Mouse (Mus musculus) spleen, embryonic (tissue): ENCODE measurements around the gene Ighmbp2.

Experiments used
- CTCF ChIA-PET: fragments of 350-600 bp; sonication (Branson Sonifier 250); formaldehyde crosslinking; loops from one replicate; lab custom pipeline; 2022; lab: Charles Lee

Gene Ighmbp2

DNA sequence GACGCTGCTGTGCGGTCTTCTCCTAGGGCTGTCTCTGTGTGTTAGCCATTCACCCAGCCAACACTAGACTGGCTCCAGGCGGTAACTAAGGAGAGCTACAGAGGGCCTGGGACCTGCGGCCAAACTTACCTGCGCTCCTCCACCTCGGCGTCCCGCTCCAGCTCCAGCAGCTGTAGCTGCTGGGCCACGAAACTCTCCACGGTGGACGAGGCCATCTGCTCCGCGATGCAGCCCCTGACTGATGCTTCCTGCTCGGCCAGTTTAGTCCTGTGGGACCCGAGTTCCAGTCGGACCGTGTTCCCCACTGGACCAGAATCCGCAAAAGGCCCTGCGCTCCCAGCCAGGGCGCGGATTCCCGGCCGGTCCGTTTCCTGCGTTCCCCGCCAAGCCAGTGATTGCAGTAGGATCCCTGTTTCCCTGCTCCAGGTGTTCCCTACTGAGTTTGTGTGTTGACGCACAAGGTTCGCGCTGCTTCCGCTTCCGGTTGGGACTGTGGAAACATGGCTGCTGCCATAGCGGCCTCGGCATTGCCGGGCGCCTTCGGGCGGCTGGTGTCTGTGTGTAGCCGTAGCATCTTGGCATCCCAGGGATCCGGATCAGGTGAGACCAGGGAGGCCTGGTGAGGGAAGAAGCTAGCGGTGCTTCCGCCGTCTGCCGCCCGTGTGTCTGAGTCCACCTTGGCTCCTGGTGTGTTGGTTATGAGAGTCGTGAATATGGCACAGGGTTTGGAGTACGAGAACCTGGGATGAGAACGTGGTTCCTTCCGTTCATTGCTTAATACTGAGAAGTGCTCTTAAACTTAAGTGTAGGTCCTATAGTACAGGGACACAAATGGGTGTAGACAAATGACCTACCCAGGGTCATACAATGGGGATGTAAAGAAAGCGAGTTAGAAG is at the start of gene Ighmbp2, which contains the start of gene Mrpl21:
TSS of gene Ighmbp2 (minus strand) at position 446 of the 896 bp plus-strand sequence.
TSS of gene Mrpl21 (plus strand) at position 330 of the 896 bp plus-strand sequence.
- CTCF ChIA-PET: no interaction called here

DNA sequence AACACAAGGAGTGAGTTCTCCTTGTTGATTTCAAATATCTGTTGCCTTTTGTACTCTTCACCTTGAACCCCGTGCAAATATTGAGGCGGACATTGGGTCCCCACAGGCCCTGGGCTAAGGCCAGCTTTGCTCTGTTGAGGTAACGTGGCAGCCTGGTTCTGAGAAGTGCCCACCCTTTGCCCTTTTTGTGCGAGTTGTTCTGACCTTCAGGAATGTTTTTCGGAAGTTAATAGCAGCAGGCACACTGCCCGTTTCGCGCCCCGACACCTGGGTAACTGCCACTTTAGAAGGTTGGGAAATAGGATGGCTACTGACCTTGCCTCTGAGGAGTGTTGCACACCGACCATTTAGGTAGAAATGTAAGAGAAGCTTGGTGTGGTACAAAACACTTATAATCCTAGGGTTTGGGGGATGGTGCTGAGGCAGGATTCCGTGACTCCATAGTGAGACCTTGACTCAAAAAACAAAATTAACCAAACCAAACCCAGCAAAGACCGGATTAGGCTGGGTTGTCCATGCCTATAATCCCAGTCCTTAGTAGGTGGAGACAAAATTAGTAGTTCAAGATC is 43.7 kb upstream of the Ighmbp2 start:
- CTCF ChIA-PET: no interaction called here

DNA sequence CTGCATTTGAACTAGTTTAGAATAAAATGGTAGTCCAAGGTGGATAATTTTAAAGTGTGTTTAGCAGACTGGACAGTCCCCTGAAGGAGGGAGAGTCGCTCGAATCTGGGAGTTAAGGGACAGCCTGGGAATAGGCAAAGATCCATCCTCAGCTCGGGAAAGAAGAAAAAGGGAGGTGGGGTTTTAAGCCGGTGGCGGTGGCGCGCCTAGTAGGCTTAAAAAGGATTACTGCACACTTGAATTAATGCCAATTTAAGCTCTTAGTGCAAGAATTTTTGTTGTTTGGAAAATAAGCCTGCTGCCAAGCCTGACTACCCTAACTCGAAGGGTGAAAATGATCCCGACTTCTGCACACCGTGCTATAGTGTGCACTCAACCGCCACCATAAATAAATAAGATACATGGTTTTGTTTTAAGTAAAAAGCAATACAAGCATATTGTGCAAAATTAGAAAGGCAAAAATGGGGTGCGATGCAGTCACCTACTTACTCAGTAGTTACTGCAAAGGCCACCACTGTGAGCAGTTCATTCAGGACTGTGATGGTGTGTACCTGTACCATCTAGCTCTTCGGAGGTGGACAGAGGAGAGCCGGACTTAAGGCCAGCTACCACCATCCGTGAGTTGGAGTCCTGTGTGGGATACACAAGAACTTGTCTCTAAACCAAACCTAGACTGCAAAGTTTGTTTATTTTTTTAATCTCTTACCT is 43.1 kb upstream of the Ighmbp2 start:
- CTCF ChIA-PET: interaction anchor here (0.7 kb wide), 1 partner anchor 47 kb away, joined by 9 read pairs; no protein-coding TSS in a partner anchor

DNA sequence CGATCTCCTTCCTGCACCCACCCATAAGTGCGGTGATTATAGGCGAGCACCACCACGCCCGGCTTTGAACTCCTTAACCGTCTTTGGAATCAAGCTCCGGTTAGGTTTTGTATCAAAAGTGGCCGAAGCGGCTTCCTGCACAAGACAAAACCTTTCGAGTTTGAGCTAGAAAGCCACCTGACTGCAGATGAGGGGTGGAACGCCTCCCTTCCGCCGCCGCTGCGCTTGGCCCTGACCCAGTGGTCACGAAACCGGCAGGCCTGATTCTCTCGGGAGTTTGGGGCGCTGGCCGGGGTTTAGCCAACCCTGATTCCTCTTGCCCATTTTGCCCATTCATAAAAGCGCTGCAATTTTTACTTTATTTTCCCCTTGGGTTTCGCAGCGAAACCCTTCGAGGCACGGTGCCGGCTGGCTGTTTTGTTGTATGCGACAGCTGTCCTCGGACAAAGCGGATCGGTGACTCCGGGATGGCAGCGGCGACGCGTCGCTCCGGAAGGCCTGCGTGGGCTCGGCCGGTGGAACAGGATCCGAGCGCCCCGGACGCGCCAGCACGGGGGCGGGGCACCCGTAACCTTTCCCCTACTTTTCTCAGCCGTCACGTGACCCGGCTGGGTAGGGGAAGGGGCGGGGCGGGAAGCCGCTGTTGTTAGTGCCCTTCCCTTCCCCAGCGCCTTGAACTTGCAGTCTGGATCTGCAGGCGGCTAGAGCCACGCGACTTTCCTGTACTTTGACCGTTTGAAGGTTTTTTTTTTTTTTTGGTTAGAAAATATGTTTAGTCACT is 42.3 kb upstream of the Ighmbp2 start:
- CTCF ChIA-PET: interaction anchor here (0.7 to 1.2 kb wide), 2 partner anchors 9 to 48 kb away, joined by 3 to 9 read pairs; no protein-coding TSS in a partner anchor

DNA sequence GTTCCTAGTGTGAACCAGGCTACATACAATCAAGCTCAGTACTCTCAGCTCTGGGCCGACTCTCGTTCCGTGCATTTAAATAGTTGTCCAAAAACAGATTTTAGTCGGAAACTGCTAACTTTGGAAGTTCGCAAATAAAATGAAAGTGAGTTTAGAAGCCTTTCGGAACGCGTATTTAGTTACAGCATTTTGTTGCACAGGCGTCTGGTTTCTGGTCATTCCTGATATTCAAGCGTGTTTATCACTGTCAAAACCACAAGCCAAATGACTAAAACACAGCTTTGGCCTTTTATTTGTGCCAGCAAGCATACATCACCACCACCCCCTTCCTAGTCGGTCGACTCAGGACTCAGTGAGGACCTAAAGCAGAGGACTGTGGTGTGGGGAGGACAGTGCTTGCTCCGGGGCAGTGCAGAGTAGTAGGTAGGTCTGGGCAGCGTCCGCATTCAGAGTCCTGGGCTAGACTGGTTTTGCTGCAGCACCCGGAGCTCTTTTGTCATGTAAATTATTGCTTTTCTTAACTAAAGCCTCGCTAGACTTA is 41.5 kb upstream of the Ighmbp2 start:
- CTCF ChIA-PET: interaction anchor here (0.6 to 1.2 kb wide), 2 partner anchors 10 to 619 kb away, joined by 3 read pairs; no protein-coding TSS in a partner anchor

DNA sequence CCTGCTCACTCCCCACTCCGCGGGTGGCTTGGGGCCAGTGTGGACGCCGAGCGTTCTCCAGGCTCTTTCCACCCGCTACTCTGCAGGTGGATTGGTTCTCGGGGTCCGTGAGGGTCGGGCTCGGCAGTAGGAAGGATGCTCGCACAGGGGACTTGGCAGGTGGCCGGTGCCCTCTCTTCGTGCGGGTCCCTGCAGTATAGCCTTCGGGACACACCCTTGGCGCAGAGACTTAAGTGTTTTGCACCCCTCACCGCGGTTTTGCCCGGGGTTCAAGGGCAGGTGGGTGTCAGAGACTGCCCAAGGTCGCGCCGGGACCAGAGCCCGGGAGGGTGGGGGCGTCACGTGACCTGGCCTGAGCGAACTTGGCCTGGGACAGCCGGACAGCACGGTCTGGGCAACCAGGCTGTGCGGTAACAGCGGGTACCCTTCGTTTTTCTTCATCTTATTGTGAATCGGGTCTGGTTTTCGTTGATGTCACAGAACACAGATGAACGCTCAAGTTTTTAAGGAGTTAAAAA is 41.0 kb upstream of the Ighmbp2 start:
- CTCF ChIA-PET: interaction anchor here (0.6 to 1.2 kb wide), 2 partner anchors 11 to 619 kb away, joined by 3 read pairs; no protein-coding TSS in a partner anchor

DNA sequence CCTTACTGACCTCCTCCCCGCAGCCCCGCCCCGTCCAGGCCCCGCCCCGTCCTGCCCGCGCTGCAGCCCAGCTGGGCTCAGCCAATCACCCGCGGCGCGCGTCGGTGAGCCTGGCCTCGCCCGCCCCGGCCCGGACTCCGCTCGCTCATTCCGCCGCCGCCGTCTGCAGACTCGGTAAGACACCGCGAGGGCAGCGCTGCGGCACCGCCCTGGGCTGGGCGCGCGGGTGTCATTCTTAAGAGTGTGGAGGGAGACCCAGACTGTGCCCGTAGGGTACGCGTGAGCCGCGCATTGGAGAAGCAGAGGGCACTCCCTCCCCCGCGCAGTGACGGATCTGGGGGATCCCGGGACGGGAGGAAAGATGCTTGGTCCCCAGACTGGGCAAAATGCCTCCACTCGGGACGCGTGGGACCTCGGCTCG is 40.4 kb upstream of the Ighmbp2 start:
- CTCF ChIA-PET: interaction anchor here (1.4 kb wide), 1 partner anchor 127 kb away, joined by 3 read pairs; no protein-coding TSS in a partner anchor

DNA sequence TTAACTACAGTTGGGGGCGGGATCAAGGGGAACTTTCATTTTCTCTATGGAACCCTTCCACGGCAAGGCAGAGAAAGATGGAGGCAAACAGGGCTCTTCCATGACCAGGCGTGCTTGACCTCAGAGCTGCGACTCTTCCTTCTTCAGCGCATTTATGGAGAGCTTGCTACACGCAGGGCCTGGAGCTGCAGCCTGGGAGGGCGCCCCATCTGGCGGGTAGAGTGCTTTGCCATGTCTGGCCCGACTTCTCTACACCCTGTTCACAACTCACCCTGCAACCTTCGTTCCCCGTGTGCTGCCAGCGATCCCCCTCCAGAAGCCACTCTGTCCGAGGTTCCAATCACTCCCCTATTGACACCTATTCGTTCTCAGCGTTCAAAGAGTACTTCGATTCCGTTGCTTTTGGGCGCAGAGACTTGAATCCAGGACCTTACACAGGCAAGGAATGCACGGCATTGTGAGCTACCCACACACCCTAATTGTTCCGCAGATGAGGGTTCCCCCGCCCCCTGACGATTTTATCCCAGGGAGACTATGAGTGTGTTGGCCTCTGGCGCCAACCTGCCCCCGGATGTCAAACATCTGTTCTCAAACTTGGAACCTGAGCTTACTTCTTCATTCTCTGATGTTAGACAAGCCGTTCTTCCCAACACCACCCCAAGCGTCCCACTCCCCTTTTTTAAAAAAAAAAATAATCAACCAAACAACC is 39.6 kb upstream of the Ighmbp2 start, which contains the start of gene Cpt1a:
TSS of gene Cpt1a (plus strand) at position 74 of the 709 bp plus-strand sequence.
- CTCF ChIA-PET: interaction anchor here (1.4 to 1.8 kb wide), 2 partner anchors 35 to 128 kb away, joined by 3 to 4 read pairs; no protein-coding TSS in a partner anchor

DNA sequence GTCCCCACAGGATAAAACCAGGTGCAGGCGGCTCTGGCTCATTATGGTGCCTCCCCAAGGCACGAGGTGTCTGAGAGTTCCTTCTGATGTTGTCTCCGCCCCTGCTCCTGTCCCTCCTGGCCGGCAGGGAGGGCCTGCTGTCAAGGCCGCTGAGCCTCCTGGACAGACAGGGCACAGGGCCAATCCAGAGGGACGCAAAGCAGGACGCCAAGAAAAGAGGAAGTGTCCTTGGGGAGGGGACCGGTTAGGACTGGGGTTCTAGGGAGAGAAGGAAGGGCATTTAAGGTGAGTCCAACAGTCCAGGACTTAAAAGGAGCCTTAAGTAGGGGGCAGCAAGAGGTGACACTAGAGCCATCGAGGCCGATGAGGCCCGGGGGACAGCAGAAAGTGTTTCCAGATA is 38.8 kb upstream of the Ighmbp2 start:
- CTCF ChIA-PET: interaction anchor here (0.6 to 1.8 kb wide), 2 partner anchors 21 to 36 kb away, joined by 3 to 4 read pairs; no protein-coding TSS in a partner anchor

DNA sequence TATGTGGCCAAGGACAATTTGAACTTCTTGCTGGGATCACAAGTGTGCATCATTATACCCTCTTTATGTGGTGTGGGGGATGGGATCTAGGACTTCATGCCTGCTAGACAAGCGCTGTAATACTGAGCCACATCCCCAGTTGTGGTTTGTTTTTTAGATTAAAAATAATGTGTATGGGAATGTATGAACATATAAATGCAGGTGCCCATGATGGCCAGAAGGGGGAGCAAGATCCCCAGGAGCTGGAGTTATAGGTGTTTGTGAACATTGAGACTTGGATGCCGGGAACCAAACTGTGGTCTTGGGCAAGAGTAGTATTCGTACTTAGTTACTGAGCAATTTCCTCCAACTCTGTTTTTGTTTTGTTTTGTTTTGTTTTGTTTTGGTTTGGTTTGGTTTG is 38.0 kb upstream of the Ighmbp2 start:
- CTCF ChIA-PET: interaction anchor here (0.6 to 1.0 kb wide), 2 partner anchors 22 to 130 kb away, joined by 3 read pairs; no protein-coding TSS in a partner anchor

DNA sequence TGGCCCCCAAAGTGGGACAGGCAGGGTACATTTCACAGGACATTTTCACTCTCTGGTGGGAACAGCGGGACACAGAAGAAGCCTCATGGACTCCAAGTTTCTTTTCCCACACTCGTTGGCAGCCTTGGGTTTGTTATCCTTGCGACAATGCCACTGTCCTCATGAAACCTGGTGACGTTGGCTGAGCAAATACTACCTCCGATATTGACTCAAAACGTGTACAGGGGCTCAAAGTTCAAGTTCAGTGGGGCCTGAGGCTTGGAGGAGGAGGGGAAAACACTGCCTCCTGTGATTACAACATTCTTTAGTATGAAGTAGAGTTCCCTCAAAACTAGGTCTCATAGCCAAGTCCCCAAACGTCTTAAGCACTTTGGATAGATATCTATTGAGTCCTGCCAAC is 37.3 kb upstream of the Ighmbp2 start:
- CTCF ChIA-PET: no interaction called here

DNA sequence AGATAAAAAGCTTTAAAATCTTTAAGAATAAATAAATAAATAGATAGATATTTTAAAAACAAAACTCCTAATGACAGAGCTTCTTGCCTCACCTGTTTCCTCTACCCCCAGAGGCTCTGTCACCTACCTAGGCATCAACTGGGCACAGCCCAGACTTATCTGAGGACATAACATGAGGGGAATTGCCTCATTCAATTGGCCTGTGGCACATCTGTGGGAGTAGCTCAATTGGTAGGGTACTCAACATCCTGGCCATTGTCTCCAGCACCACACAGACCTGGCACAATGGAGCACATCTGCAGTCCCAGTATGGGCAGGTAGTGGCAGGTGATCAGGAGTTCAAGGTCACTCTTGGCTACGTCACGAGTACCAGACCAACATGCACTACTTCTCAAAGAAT is 36.5 kb upstream of the Ighmbp2 start:
- CTCF ChIA-PET: no interaction called here

DNA sequence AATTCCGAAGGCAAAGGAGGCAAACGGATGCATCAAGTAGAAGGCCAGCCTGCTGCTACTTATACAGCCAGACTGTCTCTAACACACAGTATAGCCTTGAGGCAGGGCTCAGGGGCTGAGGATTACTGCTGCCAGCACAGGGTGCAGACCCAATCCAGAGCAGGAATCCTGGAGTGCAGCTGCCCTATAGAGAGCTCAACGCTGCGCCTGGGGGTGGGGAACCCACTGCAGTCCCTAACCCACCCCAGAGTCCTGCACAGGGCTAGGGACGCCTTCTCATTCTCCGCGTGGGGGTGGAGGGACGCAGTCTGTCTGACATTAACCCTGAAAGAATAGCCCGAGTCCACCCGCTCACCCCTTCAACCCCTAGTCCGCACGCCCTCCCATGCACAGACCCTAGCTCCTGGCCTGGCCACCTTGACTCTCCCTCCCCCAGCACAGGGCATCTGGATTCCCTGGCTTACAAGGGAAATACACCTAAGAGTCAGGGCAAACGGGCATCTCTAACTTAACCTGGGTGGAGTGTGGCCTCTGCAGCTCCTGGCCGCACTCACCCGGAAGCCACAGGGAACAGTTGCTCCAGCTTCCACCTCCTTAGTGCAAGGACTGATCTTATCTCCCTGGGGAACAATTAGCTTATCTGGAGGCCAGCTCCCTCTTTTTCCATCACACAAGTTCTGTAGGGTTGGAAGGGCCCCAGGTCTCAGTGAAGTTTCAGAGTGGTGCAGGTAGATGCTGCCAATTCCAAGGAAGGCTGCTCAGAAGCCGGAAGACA is 24.5 kb upstream of the Ighmbp2 start:
- CTCF ChIA-PET: interaction anchor here (0.5 kb wide), 1 partner anchor 143 kb away, joined by 4 read pairs; no protein-coding TSS in a partner anchor

DNA sequence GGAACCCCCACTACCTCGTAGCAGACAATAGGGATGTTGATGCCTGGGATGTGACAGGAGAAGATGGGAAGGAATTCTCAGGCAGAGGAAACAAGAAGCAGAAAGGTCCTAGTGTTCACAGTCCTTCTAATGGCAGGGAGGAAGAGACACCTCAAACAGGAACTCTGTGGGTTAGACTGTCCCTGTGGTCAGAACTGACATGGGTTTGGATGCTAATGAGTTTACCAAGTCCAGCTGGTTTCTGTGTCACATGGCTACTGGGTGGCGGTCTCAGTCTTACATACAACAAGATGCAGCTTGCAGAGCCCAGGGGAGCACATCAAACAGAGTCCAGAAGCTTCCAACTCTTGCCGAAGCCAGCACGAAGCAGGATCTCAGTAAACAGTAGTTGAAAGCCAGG is 21.2 kb upstream of the Ighmbp2 start:
- CTCF ChIA-PET: no interaction called here

DNA sequence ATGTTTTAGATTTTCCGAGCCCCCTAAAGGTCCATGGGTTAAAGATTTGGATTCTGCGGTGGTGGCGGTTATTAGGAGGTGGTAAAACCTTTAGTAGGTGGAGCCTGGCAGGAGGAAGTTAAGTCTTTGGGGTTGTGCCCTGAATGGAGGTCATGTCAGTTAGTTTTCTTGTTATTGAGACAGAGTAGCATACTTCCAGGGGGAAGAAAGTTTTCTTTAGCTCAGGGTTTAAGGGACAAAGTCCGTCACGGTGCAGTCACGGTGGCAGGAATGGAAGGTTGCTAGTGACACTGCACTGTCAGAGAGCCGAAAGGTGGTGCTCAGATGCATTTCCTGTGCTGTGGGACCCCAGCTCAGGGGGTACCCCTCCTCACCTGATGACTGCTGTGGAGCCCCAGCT is 15.0 kb upstream of the Ighmbp2 start:
- CTCF ChIA-PET: no interaction called here

DNA sequence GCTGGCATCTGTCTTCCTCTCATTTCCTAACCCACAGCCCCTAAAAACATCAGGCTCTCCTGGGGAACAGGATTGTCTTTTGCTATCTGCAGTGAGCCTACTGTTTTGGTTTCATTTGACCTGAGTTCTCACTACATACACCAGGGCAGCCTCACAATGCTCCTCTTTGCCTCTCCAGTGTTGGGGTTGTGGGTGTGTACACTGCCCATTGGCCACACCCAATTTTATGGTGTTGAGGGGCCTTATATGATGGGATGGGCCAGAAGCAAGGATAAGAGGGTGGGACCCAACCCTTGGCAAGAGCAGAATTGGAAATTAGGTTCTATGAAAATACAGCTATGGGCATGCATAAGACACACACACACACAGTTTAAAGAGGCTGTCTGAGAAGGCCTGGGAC is 14.2 kb upstream of the Ighmbp2 start:
- CTCF ChIA-PET: no interaction called here

DNA sequence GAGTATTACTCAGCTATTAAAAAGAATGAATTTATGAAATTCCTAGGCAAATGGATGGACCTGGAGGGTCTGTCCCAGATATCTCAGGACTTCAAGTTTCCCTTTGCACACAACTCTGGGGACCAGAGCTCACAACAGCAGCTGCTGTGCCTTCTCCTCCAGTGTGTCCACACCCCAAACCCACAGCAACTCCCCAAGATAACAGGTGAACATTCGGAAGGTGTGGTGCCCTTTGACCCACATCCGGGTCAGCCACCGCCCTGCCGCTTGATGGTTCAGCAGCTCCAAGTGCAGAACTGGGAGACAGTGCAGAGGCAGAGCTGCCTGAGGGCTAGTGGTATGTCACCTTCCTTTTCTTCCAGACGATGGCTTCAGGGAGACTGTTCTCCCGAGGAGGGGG is 12.4 kb upstream of the Ighmbp2 start:
- CTCF ChIA-PET: no interaction called here

DNA sequence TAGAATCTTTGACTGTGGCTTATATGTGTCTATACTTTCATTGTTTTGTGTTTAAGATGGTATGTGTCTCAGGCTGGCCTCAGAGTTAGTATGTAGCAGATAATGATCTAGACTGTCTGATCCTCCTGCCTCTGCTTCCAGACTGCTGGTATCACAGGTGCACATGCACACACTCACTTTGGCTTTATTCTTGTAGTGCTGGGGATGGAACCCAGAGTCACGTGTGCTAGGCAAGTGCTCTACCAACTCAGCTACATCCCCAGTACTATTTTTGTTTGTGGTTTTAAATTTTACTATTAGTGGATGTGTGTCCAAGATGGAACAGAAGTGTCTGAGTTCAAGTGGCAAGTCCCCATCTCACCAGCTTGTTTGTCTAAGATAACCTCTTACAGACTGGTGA is 10.2 kb upstream of the Ighmbp2 start:
- CTCF ChIA-PET: no interaction called here

DNA sequence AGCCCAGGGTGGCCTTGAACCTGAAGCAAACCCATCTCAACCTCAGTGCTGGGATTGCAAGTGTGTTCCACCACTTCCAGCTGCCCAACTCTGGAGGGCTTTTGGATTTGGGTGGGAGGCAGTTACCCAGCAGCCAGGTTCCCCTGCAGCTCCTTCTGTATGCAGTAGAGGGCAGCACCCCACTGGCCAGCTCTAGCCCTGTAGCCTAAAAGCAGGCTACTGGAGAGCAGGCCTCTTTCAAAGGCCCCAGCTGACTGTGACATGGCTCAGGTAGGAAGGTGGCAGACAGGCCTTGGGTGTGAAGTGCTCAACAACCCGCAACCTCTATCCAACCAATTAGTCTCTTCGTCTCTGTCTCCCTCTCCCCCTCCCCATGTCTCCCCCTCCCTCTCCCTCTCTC is 9.2 kb upstream of the Ighmbp2 start:
- CTCF ChIA-PET: interaction anchor here (1.0 kb wide), 1 partner anchor 55 kb away, joined by 3 read pairs; no protein-coding TSS in a partner anchor
